In genomic region chr14:31532656-31533055, GRCm38 (mm10) we compare ENCODE assay signal across 22 mouse cellular contexts. TPM values are rescaled to one million over a fixed set of nuclear protein-coding genes. Genes with fewer than 3 reads are reported as not detected.
DNase-seq lines count a peak whose midpoint lies in the region; ATAC-seq lines count a peak whose summit lies in the region.
"Had no signal": no experiment of that assay in that cellular context is flagged by ENCODE, and none has a peak within 500 bp of the region (broad histone marks: within the 10 kb centered on the region; RNA-seq: fewer than 3 reads in every experiment).

No protein-coding gene starts in this region.

- no peaks in the 10 kb centered on the region for H3K9me3 ChIP-seq in heart, embryonic 16.5 days (replicated peaks; ENCODE audit: control insufficient read depth, low read length)
- no peaks in the 10 kb centered on the region for H3K9me3 ChIP-seq in kidney, embryonic 14.5 days (ENCODE audit: control insufficient read depth, low read length)
- no peaks in the 10 kb centered on the region for H3K9me3 ChIP-seq in embryonic facial prominence, embryonic 11.5 days (replicated peaks; ENCODE audit: control insufficient read depth, low read length)
- no peaks in the 10 kb centered on the region for H3K9me3 ChIP-seq in limb, embryonic 10.5 days (replicated peaks)
- no peaks in the 10 kb centered on the region for H3K9me3 ChIP-seq in midbrain, embryonic 16.5 days (replicated peaks; ENCODE audit: control insufficient read depth, low read length, poor library complexity, severe bottlenecking)
- H3K9me3 ChIP-seq: hindbrain, embryonic 13.5 days; liver, embryonic 12.5 days had no signal

- H3K4me2 ChIP-seq in heart, embryonic 16.5 days (ENCODE audit: low read depth, low read length), result no peak overlapping the region
- no peak overlapping the region for H3K4me2 ChIP-seq in kidney, embryonic 14.5 days (replicated peaks; ENCODE audit: low read depth, low read length)
- no peak overlapping the region for H3K4me2 ChIP-seq in embryonic facial prominence, embryonic 11.5 days (ENCODE audit: low read depth, low read length)
- H3K4me2 ChIP-seq in midbrain, embryonic 16.5 days (ENCODE audit: low read length), result no peak overlapping the region
- H3K4me2 ChIP-seq: hindbrain, embryonic 13.5 days; liver, embryonic 12.5 days had no signal

- no peak for ATAC-seq in heart, embryonic 16.5 days (replicated peaks; ENCODE audit: extremely low read depth, insufficient read depth, low FRiP score)
- no peak for ATAC-seq in kidney, embryonic 14.5 days (ENCODE audit: low FRiP score, low TSS enrichment)
- ATAC-seq in embryonic facial prominence, embryonic 11.5 days (replicated peaks; ENCODE audit: insufficient number of reproducible peaks, low FRiP score, low TSS enrichment, low read depth), result no peak
- no peak for ATAC-seq in midbrain, embryonic 16.5 days
- ATAC-seq: forebrain, embryonic 14.5 days; liver, embryonic 12.5 days had no signal

- 64% methylated on average over 3 of the region's 3 CpGs for WGBS in heart, embryonic 16.5 days
- WGBS in kidney, embryonic 14.5 days, result 66% methylated on average over 3 of the region's 3 CpGs
- 65% methylated on average over 3 of the region's 3 CpGs for WGBS in embryonic facial prominence, embryonic 11.5 days
- 81% methylated on average over 3 of the region's 3 CpGs for WGBS in limb, embryonic 10.5 days
- WGBS in midbrain, embryonic 16.5 days, result 69% methylated on average over 3 of the region's 3 CpGs

- H3K4me3 ChIP-seq in heart, embryonic 16.5 days (ENCODE audit: low read length), result no peak overlapping the region
- H3K4me3 ChIP-seq in kidney, embryonic 14.5 days (ENCODE audit: low read length), result no peak overlapping the region
- no peak overlapping the region for H3K4me3 ChIP-seq in embryonic facial prominence, embryonic 11.5 days (ENCODE audit: low read depth, low read length)
- no peak overlapping the region for H3K4me3 ChIP-seq in limb, embryonic 10.5 days
- H3K4me3 ChIP-seq in midbrain, embryonic 16.5 days (ENCODE audit: low read depth, low read length), result no peak overlapping the region
- H3K4me3 ChIP-seq: erythroblast, embryonic 14.5 days; hindbrain, embryonic 13.5 days; left cerebral cortex, adult 2 months; liver, embryonic 12.5 days had no signal

- H3K9ac ChIP-seq in heart, embryonic 16.5 days (ENCODE audit: low read length), result no peak overlapping the region
- H3K9ac ChIP-seq in kidney, embryonic 14.5 days (ENCODE audit: low read depth, low read length), result no peak overlapping the region
- H3K9ac ChIP-seq in embryonic facial prominence, embryonic 11.5 days (replicated peaks; ENCODE audit: low read length), result no peak overlapping the region
- H3K9ac ChIP-seq in midbrain, embryonic 16.5 days (ENCODE audit: low read depth, low read length), result no peak overlapping the region
- H3K9ac ChIP-seq: hindbrain, embryonic 13.5 days; liver, embryonic 12.5 days; lung, embryonic 14.5 days had no signal

- DNase-seq in heart, postnatal 4 days, result no peak
- peak; percentile 75 for DNase-seq in kidney, adult 9 months
- no peak for DNase-seq in embryonic facial prominence, embryonic 11.5 days (ENCODE audit: low spot score)
- DNase-seq in limb, embryonic 10.5 days (ENCODE audit: low spot score), result no peak
- DNase-seq in lung, postnatal 4 days, result no peak
- DNase-seq: adrenal gland, postnatal 36 days; B cell, adult 2 months; cerebellum, adult 11-12 months; cerebellum, postnatal 36 days; left cerebral cortex, postnatal 4 days; lung, embryonic 14.5 days; lung, postnatal 36 days; right cerebral cortex, postnatal 25 days had no signal

- H3K4me1 ChIP-seq in heart, embryonic 16.5 days (ENCODE audit: control insufficient read depth, insufficient read depth, low read length), result peaks cover 4% of the 10 kb centered on the region; the same call in 1 of the 2 replicates
- H3K4me1 ChIP-seq in kidney, embryonic 14.5 days (ENCODE audit: control insufficient read depth, insufficient read depth, low read length), result no peaks in the 10 kb centered on the region
- H3K4me1 ChIP-seq in embryonic facial prominence, embryonic 11.5 days (ENCODE audit: control insufficient read depth, insufficient read depth, low read length), result peaks cover 6% of the 10 kb centered on the region; the same call in 1 of the 2 replicates
- H3K4me1 ChIP-seq in limb, embryonic 10.5 days, result peaks cover 26% of the 10 kb centered on the region
- no peaks in the 10 kb centered on the region for H3K4me1 ChIP-seq in midbrain, embryonic 16.5 days (ENCODE audit: control insufficient read depth, insufficient read depth, low read length)
- H3K4me1 ChIP-seq: hindbrain, embryonic 13.5 days had no signal

- no peaks in the 10 kb centered on the region for H3K27me3 ChIP-seq in heart, embryonic 16.5 days (ENCODE audit: control insufficient read depth, insufficient read depth, low read length)
- H3K27me3 ChIP-seq in kidney, embryonic 14.5 days (ENCODE audit: control insufficient read depth, insufficient read depth, low read length), result no peaks in the 10 kb centered on the region
- H3K27me3 ChIP-seq in embryonic facial prominence, embryonic 11.5 days (ENCODE audit: control insufficient read depth, insufficient read depth, low read length), result no peaks in the 10 kb centered on the region
- H3K27me3 ChIP-seq in limb, embryonic 10.5 days (ENCODE audit: low read depth, poor library complexity, severe bottlenecking), result no peaks in the 10 kb centered on the region
- H3K27me3 ChIP-seq in midbrain, embryonic 16.5 days (ENCODE audit: control insufficient read depth, insufficient read depth, low read depth, low read length), result no peaks in the 10 kb centered on the region
- H3K27me3 ChIP-seq: hindbrain, embryonic 13.5 days had no signal

- H3K36me3 ChIP-seq in heart, embryonic 16.5 days (ENCODE audit: control insufficient read depth, insufficient read depth), result 0 out of 2 replicates have a peak, but pooled peaks cover 3% of the 10 kb centered on the region
- no peaks in the 10 kb centered on the region for H3K36me3 ChIP-seq in kidney, embryonic 14.5 days (ENCODE audit: control insufficient read depth, insufficient read depth, low read length)
- no peaks in the 10 kb centered on the region for H3K36me3 ChIP-seq in embryonic facial prominence, embryonic 11.5 days (replicated peaks; ENCODE audit: control insufficient read depth, insufficient read depth, low read depth, low read length)
- H3K36me3 ChIP-seq in limb, embryonic 10.5 days, result no peaks in the 10 kb centered on the region
- H3K36me3 ChIP-seq in midbrain, embryonic 16.5 days (ENCODE audit: control insufficient read depth, insufficient read depth, low read length), result no peaks in the 10 kb centered on the region
- H3K36me3 ChIP-seq: hindbrain, embryonic 13.5 days; liver, embryonic 12.5 days had no signal

- peak overlapping the region; percentile 5; the same call in 1 of the 2 replicates for H3K27ac ChIP-seq in heart, embryonic 16.5 days (ENCODE audit: low read length)
- H3K27ac ChIP-seq in kidney, embryonic 14.5 days (ENCODE audit: low read depth, low read length), result no peak overlapping the region; the same call in 1 of the 2 replicates
- H3K27ac ChIP-seq in embryonic facial prominence, embryonic 11.5 days (replicated peaks; ENCODE audit: low read depth, low read length), result 0 out of 2 replicates have a peak overlapping the region, but pooled peaks have one; percentile 32
- peak overlapping the region; percentile 7; the same call in 1 of the 2 replicates for H3K27ac ChIP-seq in limb, embryonic 10.5 days
- no peak overlapping the region for H3K27ac ChIP-seq in midbrain, embryonic 16.5 days (ENCODE audit: low read length)
- H3K27ac ChIP-seq: hindbrain, embryonic 13.5 days; left cerebral cortex, adult 2 months; liver, embryonic 12.5 days had no signal

RNA-seq across cellular contexts. Expression of gene Mettl6, which starts 37.8 kb away (rescaled TPM):
- 41.1 and 47.3 TPM in 2 replicates for polyA plus RNA-seq in heart, embryonic 16.5 days (2015; fragmentation: Nextera tagmentation; extraction: Ambion mirVana)
- total RNA-seq in heart, postnatal 4 days (2021), result 10 to 100 TPM; 16.5 to 16.9 TPM
- 56.0 and 62.4 TPM in 2 replicates for polyA plus RNA-seq in kidney, embryonic 14.5 days (2014; fragmentation: Nextera tagmentation; extraction: Ambion mirVana)
- polyA plus RNA-seq in embryonic facial prominence, embryonic 11.5 days (2014; fragmentation: Nextera tagmentation; extraction: Ambion mirVana), result 100 and 108 TPM in 2 replicates
- 75.6 and 85.8 TPM in 2 replicates for polyA plus RNA-seq in limb, embryonic 10.5 days (2016; fragmentation: Nextera tagmentation; extraction: Ambion mirVana)
- 43.1 and 48.3 TPM in 2 replicates for polyA plus RNA-seq in midbrain, embryonic 16.5 days (2015; fragmentation: Nextera tagmentation; extraction: Ambion mirVana)

RNA-seq across cellular contexts. Expression of gene Eaf1, which starts 38.5 kb away (rescaled TPM):
- polyA plus RNA-seq in heart, embryonic 16.5 days (2015; fragmentation: Nextera tagmentation; extraction: Ambion mirVana), result 13.0 and 14.7 TPM in 2 replicates
- 10 to 100 TPM; 16.3 to 17.6 TPM for total RNA-seq in heart, postnatal 4 days (2021)
- 14.7 and 29.0 TPM in 2 replicates for polyA plus RNA-seq in kidney, embryonic 14.5 days (2014; fragmentation: Nextera tagmentation; extraction: Ambion mirVana)
- 23.0 and 26.7 TPM in 2 replicates for polyA plus RNA-seq in embryonic facial prominence, embryonic 11.5 days (2014; fragmentation: Nextera tagmentation; extraction: Ambion mirVana)
- 36.9 and 39.7 TPM in 2 replicates for polyA plus RNA-seq in limb, embryonic 10.5 days (2016; fragmentation: Nextera tagmentation; extraction: Ambion mirVana)
- polyA plus RNA-seq in midbrain, embryonic 16.5 days (2015; fragmentation: Nextera tagmentation; extraction: Ambion mirVana), result 7.3 and 8.6 TPM in 2 replicates

RNA-seq across cellular contexts. Expression of gene Colq, which starts 58.5 kb away (rescaled TPM):
- 16.3 and 18.8 TPM in 2 replicates for polyA plus RNA-seq in heart, embryonic 16.5 days (2015; fragmentation: Nextera tagmentation; extraction: Ambion mirVana)
- total RNA-seq in heart, postnatal 4 days (2021), result 10 to 100 TPM; 10.1 to 12.7 TPM
- 1.8 and 3.2 TPM in 2 replicates for polyA plus RNA-seq in kidney, embryonic 14.5 days (2014; fragmentation: Nextera tagmentation; extraction: Ambion mirVana)
- 0.35 and 0.86 TPM in 2 replicates for polyA plus RNA-seq in embryonic facial prominence, embryonic 11.5 days (2014; fragmentation: Nextera tagmentation; extraction: Ambion mirVana)
- 0.13 and 0.20 TPM in 2 replicates for polyA plus RNA-seq in limb, embryonic 10.5 days (2016; fragmentation: Nextera tagmentation; extraction: Ambion mirVana)
- polyA plus RNA-seq in midbrain, embryonic 16.5 days (2015; fragmentation: Nextera tagmentation; extraction: Ambion mirVana), result not detected in 2 replicates
- total RNA-seq: adrenal gland, postnatal 36 days; midbrain, postnatal 0 days had no signal
- polyA plus RNA-seq: erythroblast, embryonic 14.5 days had no signal

Comparison
In these comparisons a context has a peak if more than half of its experiments do, and no peak if none do; other contexts are left out.
1. H3K27ac ChIP-seq: peak in heart, embryonic 16.5 days (single experiment), embryonic facial prominence, embryonic 11.5 days (single experiment) and limb, embryonic 10.5 days (single experiment); none in kidney, embryonic 14.5 days (single experiment) and midbrain, embryonic 16.5 days (single experiment).